Mouse (Mus musculus): ENCODE data around the gene Idh1. TPM values are rescaled to one million over a fixed set of nuclear protein-coding genes. Genes with fewer than 3 reads are reported as not detected.

Gene Idh1
- total and polyA plus RNA-seq, 3 experiments, result 19.3 to 26.7 TPM; not detected in 1

DNA sequence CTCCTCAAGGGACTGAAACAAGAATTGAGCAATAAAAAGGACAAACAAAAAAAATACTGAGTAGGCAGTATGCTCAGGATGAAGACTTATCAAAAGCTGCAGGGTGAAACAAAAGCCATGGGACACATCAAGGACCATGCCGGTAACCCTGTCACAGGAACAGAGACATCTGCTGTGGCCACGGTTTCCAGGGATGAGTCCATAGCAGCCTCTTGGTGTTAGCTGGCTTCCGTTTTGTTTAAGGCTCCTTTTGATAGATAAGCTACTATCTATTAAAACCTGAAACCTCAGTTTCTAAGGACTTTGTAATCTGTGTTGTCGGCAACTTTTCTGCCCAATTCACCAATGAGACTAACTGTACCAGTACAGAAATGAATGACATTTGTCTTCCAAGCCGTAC lies 16.4 kb downstream of the Idh1 start (continued):
- TF ChIP-seq USF2 (IDR thresholded peaks at IDR 0.05; ENCODE audit: borderline replicate concordance in 1 of 2, insufficient read depth in 1 of 2, low read depth in 1 of 2, low read length in 2 of 2) (no peak), POLR2AphosphoS2 (IDR thresholded peaks at IDR 0.05; ENCODE audit: low read length) (no peak), RAD21 (IDR thresholded peaks at IDR 0.05; ENCODE audit: low read depth, low read length) (no peak), MXI1 (IDR thresholded peaks at IDR 0.05; ENCODE audit: low read depth, low read length) (peak; percentile 72), MEF2A (IDR thresholded peaks at IDR 0.05; ENCODE audit: extremely low read depth, insufficient replicate concordance, low read depth, low read length, poor library complexity, severe bottlenecking) (no peak), HCFC1 (IDR thresholded peaks at IDR 0.05; ENCODE audit: low read depth, low read length) (no peak), TAL1 (IDR thresholded peaks at IDR 0.05; ENCODE audit: low read length) (peak; percentile 73), NRF1 (IDR thresholded peaks at IDR 0.05; ENCODE audit: insufficient read depth, low read depth, low read length, poor library complexity, severe bottlenecking) (no peak), RCOR1 (IDR thresholded peaks at IDR 0.05; ENCODE audit: low read depth, low read length) (peak; percentile 98), EP300 (IDR thresholded peaks at IDR 0.05; ENCODE audit: low read depth in 1 of 2, low read length in 2 of 2) (peak; percentile 82 to 88), BHLHE40 (IDR thresholded peaks at IDR 0.05; ENCODE audit: borderline replicate concordance, low read depth, low read length) (no peak)

DNA sequence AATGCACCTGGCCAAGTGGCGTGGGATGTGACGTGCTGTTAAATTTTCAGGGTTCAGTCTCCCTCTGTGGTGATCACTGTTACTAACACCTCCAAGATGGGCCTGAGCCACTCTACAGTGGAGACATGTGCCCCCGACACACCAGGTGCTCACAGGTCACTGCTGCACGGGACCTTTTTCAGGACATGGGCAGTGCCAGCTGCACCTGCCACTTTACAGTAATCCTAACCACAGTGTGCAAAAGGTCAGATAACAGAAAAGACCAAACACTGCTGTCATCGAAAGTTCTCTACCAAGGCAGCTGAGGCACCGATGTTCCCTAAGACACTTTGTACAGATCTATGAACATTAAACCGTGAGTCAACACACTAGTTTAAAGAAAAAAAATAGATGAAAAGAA lies 16.8 kb downstream of the Idh1 start:
- Histone ChIP-seq H3K9ac (ENCODE audit: control insufficient read depth, low read depth, low read length, poor library complexity, severe bottlenecking) (peak overlapping the region; percentile 8), H3K4me3 (ENCODE audit: control insufficient read depth in 1 of 2, insufficient read depth in 1 of 2, low read depth in 2 of 2, low read length in 2 of 2) (peak overlapping the region; percentile 1 to 16; a peak in 1 of 4 replicates), H3K27me3 (ENCODE audit: control insufficient read depth in 1 of 2, insufficient read depth in 2 of 2, low read length in 2 of 2) (no peaks in the 10 kb centered on the region), H3K4me1 (ENCODE audit: control insufficient read depth in 1 of 2, insufficient read depth in 2 of 2, low read length in 2 of 2) (peaks cover 9 to 20% of the 10 kb centered on the region in 2 experiments), H3K79me2 (ENCODE audit: control insufficient read depth, insufficient read depth, low read length, poor library complexity) (no peaks in the 10 kb centered on the region), H3K36me3 (ENCODE audit: control insufficient read depth in 1 of 2, insufficient read depth in 2 of 2, low read length in 2 of 2) (peaks cover 0 to 23% of the 10 kb centered on the region in 2 experiments; a peak in 2 of 4 replicates), H3K27ac (ENCODE audit: control insufficient read depth, low read depth, low read length) (peak overlapping the region; percentile 71), H3K9me3 (replicated peaks; ENCODE audit: insufficient read depth, low read length) (no peaks in the 10 kb centered on the region)
- TF ChIP-seq TBP (IDR thresholded peaks at IDR 0.05; ENCODE audit: low read depth, low read length) (no peak), ZNF384 (IDR thresholded peaks at IDR 0.05; ENCODE audit: low read depth, low read length) (0 out of 2 replicates have a peak, but pooled peaks have one; percentile 47)
- DNase-seq (ENCODE audit: low read depth, low spot score), result no peak

DNA sequence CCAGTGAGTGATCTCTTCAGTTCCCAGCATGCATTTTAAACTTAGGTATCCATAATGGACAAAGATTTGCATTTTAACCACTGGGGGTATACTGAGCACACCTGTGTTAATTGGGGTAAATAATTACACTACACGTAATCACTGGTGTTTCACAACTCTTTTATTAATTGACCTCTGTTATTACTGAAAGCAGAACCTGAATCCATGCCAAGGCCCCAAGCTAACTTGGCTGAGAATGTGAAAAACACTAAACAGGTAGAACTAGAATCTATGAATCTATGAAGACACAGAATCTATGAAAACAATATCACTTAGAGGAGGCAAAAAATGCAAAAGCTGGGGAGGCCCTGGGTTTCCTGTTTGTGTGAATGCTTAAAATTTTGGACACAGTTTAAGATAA lies 18.8 kb downstream of the Idh1 start:
- H3K79me2 ChIP-seq (ENCODE audit: control insufficient read depth, insufficient read depth, low read length, poor library complexity), result no peaks in the 10 kb centered on the region
- DNase-seq (ENCODE audit: low read depth, low spot score), result no peak
- TF ChIP-seq TAL1 (IDR thresholded peaks at IDR 0.05; ENCODE audit: low read length) (no peak), ZNF384 (IDR thresholded peaks at IDR 0.05; ENCODE audit: low read depth, low read length) (no peak), BHLHE40 (IDR thresholded peaks at IDR 0.05; ENCODE audit: borderline replicate concordance, low read depth, low read length) (no peak), CTCF (IDR thresholded peaks at IDR 0.05 in 2 of 3, conservative IDR thresholded peaks at IDR 0.05 in 1 of 3; ENCODE audit: control insufficient read depth in 1 of 3, insufficient read depth in 1 of 3, low read depth in 2 of 3, low read length in 3 of 3, poor library complexity in 1 of 3, severe bottlenecking in 1 of 3) (no peak), NRF1 (IDR thresholded peaks at IDR 0.05; ENCODE audit: insufficient read depth, low read depth, low read length, poor library complexity, severe bottlenecking) (no peak), MYC (IDR thresholded peaks at IDR 0.05; ENCODE audit: low read depth, low read length) (no peak), MAFK (IDR thresholded peaks at IDR 0.05; ENCODE audit: borderline replicate concordance, low read depth, low read length) (no peak), CHD1 (IDR thresholded peaks at IDR 0.05; ENCODE audit: low read depth, low read length) (no peak), EP300 (IDR thresholded peaks at IDR 0.05; ENCODE audit: low read depth in 1 of 2, low read length in 2 of 2) (no peak), MAX (IDR thresholded peaks at IDR 0.05; ENCODE audit: low read length) (no peak)
- H3K9me3 ChIP-seq (replicated peaks; ENCODE audit: insufficient read depth, low read length), result no peaks in the 10 kb centered on the region
- no peaks in the 10 kb centered on the region for H3K27me3 ChIP-seq (ENCODE audit: control insufficient read depth in 1 of 2, insufficient read depth in 2 of 2, low read length in 2 of 2)
- no peak overlapping the region for H3K27ac ChIP-seq (ENCODE audit: control insufficient read depth, low read depth, low read length)
- no peak overlapping the region for H3K9ac ChIP-seq (ENCODE audit: control insufficient read depth, low read depth, low read length, poor library complexity, severe bottlenecking)
- H3K4me3 ChIP-seq (ENCODE audit: control insufficient read depth in 1 of 2, insufficient read depth in 1 of 2, low read depth in 2 of 2, low read length in 2 of 2), result no peak overlapping the region
- H3K4me1 ChIP-seq (ENCODE audit: control insufficient read depth in 1 of 2, insufficient read depth in 2 of 2, low read length in 2 of 2), result peaks cover 9 to 20% of the 10 kb centered on the region in 2 experiments
- peaks cover 0 to 23% of the 10 kb centered on the region in 2 experiments; a peak in 2 of 4 replicates for H3K36me3 ChIP-seq (ENCODE audit: control insufficient read depth in 1 of 2, insufficient read depth in 2 of 2, low read length in 2 of 2)
